Mouse (Mus musculus) erythroblast, adult 5-6 weeks (primary cell): Measurements from ENCODE around the gene Pwwp2b. TPM values are rescaled to one million over a fixed set of nuclear protein-coding genes. Genes with fewer than 3 reads are reported as not detected.

Experiments
- ATAC-seq: replicated peaks from 2 replicates; pipeline ENCODE4 v1.8.0; 2016; ENCODE audit warnings: moderate number of reproducible peaks, mild to moderate bottlenecking, moderate TSS enrichment, inconsistent platforms; ENCODE audit not compliant: poor library complexity, low FRiP score, severe bottlenecking
- total RNA-seq, 2 experiments: library from RNA; stranded (forward) in 1 of 2; stranded (reverse) in 1 of 2; fragments of 150-400 nt in 1 of 2; fragments of 200-764, 138-1000 nt in 1 of 2; gene quantifications; 2 replicates each; pipeline versions ENCODE4 v1.2.3 to v1.2.4; 2015 to 2017; ENCODE audit warnings: low replicate concordance in 2 of 2

Pwwp2b gene
- total RNA-seq, 2 experiments from 2014 or later: 2.7 TPM; not detected in 1

GRCm38 (mm10) chr7:139222341-139222740 is 25.9 kb upstream of the Pwwp2b start:
- ATAC-seq: no peak

DNA sequence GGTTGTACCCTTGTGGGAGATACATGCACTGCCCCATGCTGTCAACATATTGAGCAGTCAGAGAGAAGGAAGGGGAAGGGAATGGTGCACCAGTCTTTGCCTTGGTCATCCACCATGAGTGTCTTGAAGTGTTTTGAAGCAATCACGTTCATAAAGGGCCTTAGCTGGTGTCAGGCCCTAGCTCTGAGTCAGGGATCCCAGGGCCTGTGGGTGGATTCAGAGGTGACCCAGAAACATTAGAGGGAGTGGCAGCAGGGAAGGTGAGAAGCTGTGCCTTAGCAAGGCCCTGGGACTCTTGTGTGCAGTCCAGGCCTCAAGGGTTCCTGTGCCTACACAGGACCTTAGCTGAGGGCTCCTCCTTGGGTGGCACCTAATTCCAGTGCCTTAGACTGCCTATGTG is 24.2 kb upstream of the Pwwp2b start:
- no peak for ATAC-seq

DNA sequence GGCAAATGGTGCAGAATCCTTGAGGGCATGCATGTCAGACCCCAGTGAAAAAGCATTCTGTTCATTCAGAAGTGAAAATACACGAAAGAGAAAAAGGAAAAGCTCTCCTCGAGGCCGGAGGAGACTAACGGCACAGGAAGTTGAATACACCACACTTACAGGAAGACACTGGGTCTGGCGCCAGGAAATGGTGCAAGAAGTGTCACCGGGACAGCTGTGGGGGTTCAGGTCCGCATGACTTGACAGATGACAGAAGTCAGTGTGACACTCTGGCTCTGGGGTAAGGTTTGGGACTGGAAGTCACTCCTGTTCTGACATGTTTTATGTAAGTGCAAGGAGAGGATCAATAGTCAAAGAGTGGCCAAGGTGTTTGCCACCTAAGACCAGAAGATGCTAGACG is 23.6 kb upstream of the Pwwp2b start:
- no peak for ATAC-seq

DNA sequence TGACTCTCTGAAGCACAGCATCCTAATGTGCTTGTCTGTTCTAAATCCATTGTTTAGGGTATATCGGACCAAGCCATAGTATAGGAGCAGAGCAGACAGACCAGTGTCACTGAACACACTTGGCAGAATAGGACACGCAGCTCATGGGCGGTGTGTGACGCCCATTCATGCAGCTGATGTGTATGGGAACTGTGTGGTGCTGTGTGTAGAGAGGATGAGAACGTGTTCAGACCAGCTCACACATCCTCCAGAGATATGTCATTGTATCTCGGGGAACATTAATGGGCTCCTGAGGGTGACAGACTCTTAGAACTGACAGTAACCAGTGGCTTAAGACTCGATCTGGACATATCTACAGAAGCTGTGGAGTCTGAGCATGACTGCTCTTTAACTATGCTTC is 21.9 kb upstream of the Pwwp2b start:
- ATAC-seq: no peak

- no peak for ATAC-seq
Measured at GRCm38 (mm10) chr7:139228447-139229171, 19.7 kb upstream of the Pwwp2b start.

DNA sequence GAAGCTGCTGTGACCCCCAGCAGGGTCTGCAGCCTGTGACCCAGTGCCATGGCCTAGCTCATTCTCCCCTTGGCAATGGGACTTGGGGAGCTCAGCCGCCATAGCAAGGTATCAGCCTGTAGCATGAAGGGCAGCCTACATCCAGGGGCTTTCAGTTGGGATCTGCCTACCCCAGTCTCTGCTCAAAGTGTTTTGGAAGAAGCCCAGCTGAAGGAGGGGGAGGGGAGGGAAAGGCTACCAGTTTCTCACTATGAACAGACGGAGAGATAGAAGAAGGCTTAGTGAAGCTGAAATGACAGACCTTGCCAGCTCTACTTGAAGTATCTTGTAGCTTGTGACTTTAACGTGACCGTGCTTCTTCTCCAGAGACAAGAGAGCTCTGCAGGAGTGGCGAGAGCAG is 18.4 kb upstream of the Pwwp2b start:
- no peak for ATAC-seq

DNA sequence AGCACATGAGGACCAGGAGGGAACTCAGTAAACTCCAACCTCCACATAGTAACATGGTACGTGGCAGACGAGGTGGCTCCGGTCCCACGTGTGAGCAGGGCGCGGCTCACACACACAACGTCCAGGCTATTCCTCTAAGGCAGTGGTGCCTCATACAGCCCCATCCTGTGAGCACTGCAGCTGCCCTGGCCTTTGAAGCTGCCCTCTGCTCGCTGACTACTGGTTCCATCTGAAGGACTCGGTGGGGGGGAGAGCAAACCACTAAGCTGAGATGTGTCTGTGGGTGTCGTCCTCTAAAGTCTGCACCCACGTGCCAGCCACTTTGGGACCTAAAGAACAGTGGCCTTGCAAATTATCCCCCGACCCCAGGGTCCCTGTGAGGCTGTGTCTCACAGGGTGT is 18.0 kb upstream of the Pwwp2b start:
- no peak for ATAC-seq

DNA sequence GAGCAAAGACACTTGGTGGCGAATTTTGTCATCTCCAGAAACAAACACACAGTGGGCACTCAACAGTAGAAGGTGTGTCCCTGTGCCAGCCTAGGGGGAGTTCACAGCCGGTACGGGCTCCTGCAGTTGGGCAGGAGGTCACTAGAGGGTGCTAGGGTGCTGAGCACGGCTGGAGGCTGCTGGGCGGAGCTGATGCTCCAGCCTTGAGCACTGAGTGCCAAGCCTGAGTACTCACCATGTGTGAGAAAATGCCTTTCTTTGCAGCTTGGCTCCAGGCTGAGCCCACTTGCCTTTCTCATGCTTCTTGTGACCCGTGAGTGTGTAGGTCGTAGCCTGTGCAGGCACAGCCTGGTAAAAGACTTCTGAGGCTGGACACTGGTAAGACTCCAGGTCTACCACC is 14.6 kb upstream of the Pwwp2b start:
- peak; percentile 56 for ATAC-seq

DNA sequence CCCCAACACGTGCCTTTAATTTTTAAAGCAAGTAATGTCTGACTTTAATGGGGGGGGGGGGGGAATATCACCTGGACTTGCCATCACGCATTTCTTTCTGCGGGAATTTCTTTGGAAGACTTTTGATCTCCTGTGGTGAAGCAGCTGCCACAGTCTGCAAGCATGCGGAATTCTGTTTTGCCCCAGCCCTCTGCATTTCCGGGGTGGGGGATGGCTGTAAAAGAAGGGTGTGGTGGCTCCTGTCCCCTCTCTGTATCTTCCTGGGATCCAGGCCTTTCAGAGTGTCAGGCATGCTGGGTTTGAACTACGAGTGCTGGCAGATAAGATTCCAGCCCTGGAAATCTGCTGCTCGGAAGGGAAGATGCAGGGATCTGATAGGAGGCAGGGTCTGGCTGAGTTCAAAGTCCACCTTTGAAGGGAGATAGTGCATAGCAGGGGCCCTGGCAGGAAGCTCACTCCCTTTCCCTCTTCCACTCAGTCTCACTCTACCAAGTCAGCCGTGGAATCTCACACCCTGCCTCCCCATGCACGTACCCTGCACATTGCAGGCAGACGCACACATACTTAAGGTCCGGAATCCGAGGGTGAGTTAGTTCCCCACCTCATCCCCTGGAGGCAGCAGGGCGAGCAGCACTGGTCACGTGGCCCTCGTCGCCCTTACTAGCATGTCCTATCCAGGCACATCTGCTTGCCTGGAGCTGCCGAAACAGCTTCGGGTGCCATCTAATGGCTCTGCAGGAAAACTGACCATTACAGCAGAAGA is 13.7 kb upstream of the Pwwp2b start:
- ATAC-seq: no peak

- no peak for ATAC-seq
Measured at GRCm38 (mm10) chr7:139235651-139236358, 12.5 kb upstream of the Pwwp2b start.

DNA sequence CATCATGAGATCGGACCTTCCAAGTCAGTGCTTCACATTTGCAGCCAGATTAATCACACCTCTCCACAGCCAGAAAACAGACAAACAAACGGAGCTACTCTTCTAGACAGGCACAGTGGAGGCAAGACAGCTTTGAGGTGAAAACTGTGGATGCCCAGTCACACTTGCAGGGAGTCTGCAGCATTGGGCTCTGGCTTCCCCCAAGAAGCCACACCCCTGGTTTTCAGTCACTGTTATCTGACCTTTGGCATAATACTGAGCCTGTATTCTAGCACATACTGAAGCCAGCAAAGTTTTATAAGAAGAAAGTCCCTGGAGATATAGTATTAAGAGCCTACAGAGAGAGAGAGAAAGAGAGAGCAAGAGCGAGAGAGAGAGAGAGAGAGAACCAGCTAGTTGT is 8.8 kb upstream of the Pwwp2b start:
- ATAC-seq: no peak

DNA sequence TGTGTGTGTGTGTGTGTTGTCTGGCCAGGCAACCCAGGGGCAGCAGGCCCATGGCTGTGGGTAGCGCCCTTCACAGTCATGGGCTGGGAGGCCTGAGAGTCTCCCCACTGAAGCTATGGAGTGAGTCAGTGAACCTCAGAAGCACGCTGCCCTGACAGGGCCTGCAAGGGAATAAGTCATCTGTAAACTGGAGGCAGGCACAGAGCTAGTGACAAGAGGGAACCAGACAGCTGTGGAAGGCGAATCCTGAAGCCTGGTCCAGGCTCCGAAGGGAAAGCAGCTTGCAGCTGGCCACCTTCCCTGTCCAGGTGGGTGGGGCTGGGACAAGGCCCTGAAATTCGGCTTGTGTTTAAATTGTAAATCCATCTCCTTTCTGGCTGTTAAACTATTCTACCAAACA is 2.2 kb upstream of the Pwwp2b start:
- ATAC-seq: no peak

DNA sequence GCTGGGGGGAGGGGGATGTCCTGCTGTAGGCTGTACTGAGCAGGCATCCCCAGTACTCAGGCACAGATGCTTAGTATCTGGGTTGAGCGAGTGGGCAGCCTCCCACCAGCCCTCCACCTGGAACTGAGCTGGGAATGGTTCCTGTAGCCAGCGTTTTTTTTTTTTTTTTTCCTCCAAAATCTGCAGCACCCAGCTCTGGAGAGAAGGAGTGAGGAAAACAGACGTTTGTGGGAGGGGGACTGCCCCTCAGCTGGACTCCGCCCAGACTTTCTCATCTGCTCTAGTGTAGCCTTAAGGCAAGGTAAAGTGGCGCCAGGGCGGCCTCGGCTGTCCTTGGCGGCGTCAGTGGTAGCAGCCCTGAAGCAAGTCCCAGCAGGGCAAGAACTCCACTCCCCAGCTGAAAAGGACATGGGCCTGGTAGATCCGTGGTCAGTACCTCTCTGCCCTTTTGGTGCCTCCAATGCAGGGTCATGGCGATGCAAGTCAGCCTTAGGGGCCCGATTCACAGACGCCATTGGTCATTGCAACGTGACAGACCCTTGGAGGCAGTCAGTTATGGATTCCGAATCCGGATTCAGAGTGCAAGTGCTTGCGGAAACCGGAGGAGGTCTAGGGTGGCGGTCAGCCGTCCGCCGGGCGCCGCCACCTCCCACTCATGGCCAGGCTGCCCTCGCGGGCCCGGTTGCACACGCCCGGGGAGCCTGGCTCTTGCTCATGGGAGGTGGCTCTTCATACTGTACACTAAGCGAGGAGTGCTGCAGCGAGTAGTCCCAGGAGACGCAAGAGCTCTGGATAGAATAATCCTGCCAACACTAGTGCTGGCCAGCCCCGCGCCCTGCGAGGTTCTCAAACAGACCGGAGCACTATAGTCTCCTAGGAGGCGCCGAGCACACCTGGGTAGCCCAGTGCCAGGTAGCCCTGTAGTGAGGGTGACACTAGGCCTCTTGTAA is 1.1 kb upstream of the Pwwp2b start:
- ATAC-seq: no peak

DNA sequence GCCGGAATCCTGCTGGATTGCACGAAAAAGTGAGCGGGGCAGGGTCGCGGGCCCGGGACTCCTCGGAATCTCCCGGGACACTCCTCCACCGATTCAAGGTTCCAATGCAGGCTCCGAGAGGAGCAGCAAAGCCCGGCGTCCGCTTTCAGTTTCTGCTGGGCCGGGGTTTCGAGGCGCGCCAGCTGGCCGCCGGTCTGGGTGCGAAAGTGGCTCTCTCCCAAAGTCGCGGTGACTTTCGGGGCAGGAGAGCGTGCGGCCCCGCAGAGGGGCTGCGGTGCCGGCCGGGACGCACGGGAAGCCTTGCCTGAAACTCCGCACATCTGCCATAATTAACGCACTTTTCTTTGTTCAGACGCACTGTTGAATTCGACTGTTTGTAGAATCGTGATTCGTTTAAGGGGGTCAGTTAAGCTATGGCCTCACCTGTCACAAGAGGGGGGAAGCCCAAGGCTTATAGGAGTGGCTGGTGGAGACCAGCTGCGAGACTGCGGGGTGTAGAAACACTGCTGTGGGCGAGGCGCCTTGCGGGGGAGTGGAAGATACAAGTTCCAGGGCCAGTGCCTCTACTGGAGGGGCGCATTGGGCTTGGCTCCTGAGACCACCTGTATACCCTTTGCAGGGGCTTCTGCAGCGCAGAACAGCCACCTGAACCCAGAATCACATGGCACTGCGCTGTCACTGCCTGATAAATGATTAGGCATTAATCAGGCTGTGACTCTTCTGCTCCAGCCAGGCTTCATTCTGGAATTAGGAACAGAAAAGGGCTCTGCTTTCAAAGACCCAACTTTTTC is 528 bp downstream of the Pwwp2b start:
- ATAC-seq: no peak

GRCm38 (mm10) chr7:139249406-139250210 is 1.3 kb downstream of the Pwwp2b start:
- no peak for ATAC-seq

DNA sequence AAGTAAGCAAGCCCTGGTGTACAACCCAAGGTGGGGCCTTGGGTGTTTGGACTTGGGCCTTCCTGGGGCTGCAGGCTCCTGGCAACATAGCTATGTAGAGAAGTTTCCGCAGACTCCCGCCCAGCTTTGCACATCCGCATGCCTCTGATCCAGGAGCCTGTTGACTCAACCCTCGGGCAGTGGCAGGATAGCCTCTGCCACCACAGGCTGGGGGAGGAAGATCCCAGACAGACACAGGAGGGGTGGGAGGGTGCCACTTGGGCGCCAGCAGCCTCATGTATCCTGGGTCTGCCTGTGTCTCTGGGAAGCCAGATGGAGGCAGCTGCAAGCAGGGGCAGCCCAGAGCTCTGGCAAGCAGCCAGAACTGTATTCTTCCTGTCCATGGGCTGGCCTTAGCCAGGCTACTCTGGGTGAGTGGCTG is 3.6 kb downstream of the Pwwp2b start:
- ATAC-seq: no peak

- no peak for ATAC-seq
Measured at GRCm38 (mm10) chr7:139252566-139252965, 4.3 kb downstream of the Pwwp2b start.

DNA sequence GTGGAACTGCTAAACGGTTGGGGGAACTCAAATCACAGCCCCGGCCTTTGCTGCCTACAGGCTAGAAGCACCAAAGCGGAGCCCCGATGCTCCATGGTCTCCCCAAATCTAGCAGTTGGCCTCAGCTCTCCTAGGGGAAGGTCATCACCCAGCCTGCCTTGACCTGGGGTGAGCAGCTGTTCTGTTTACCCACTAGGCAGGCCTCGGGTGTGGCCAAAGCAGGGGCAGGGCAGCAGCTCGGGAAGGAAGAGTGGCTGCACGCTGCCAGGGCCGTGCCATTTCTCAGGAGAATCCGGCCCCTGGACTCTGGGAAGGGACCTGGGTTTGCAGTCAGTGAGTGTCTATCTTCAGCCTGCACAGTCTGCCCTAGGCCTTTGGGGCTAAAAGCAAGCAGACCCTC is 4.7 kb downstream of the Pwwp2b start:
- ATAC-seq: no peak
